Comparison of ENCODE assay signal across 25 mouse cellular contexts in the genomic region with DNA sequence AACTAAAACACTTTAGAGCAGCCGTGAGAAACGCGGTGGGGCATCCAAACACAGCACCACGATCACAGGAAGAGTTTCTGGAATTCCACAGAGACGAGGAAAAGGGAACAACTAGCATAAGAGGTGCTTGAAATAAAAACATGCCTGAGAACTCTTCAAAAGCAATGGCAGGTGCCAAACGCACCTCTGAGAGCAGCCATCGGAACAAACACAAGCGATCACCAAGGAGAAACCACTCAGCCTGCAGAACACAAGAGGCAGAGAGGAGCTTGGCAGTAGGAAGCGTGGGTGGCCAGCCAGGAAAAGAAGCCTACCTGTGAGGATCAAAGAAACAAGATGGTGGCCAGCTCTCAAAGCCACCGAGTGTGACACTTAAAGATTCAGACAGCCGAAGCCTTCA.
"Had no signal": no experiment of that assay in that cellular context is flagged by ENCODE, and none has a peak within 500 bp of the region (broad histone marks: within the 10 kb centered on the region; RNA-seq: fewer than 3 reads in every experiment).

No protein-coding gene starts in this region.

- H3K4me1 ChIP-seq: megakaryocyte, embryonic 14.5 days had no signal

- H3K9me3 ChIP-seq: limb, embryonic 12.5 days; limb, embryonic 15.5 days; midbrain, embryonic 10.5 days; midbrain, embryonic 13.5 days; neural tube, embryonic 13.5 days had no signal

- DNase-seq: kidney, adult 18-20 months; kidney, postnatal 10 days; kidney, postnatal 36 days; layer of hippocampus, postnatal 36 days; left cerebral cortex, postnatal 4 days; liver, postnatal 0 days; retina, postnatal 1 day; right cerebral cortex, postnatal 25 days; spleen, adult 18-20 months; thymus, adult 2 months; thymus, postnatal 14 days had no signal

- H3K9ac ChIP-seq: limb, embryonic 12.5 days; limb, embryonic 15.5 days; liver, embryonic 14.5 days; liver, postnatal 0 days; midbrain, embryonic 13.5 days; neural tube, embryonic 13.5 days had no signal

- H3K36me3 ChIP-seq: limb, embryonic 12.5 days; limb, embryonic 15.5 days; midbrain, embryonic 10.5 days; midbrain, embryonic 13.5 days; neural tube, embryonic 13.5 days had no signal

- H3K27ac ChIP-seq: left cerebral cortex, adult 2 months; limb, embryonic 12.5 days; limb, embryonic 15.5 days; liver, embryonic 14.5 days; midbrain, embryonic 10.5 days; midbrain, embryonic 13.5 days; neural tube, embryonic 13.5 days; stomach, postnatal 0 days had no signal

- ATAC-seq: inflammation-experienced regulatory T-cells, adult 6 months; intestine, embryonic 16.5 days; liver, postnatal 0 days; midbrain, embryonic 13.5 days; midbrain, embryonic 16.5 days had no signal

- H3K4me2 ChIP-seq: limb, embryonic 12.5 days; limb, embryonic 15.5 days; liver, embryonic 11.5 days; midbrain, embryonic 13.5 days; neural tube, embryonic 13.5 days had no signal

- H3K4me3 ChIP-seq: left cerebral cortex, adult 2 months; limb, embryonic 12.5 days; limb, embryonic 15.5 days; megakaryocyte, embryonic 14.5 days; midbrain, embryonic 10.5 days; midbrain, embryonic 13.5 days; myocyte; neural tube, embryonic 13.5 days had no signal

- H3K27me3 ChIP-seq: limb, embryonic 12.5 days; limb, embryonic 15.5 days; megakaryocyte, embryonic 14.5 days; midbrain, embryonic 13.5 days; neural tube, embryonic 13.5 days had no signal
